Mouse (Mus musculus): Measurements from ENCODE around the gene Gm9922. TPM values are rescaled to one million over a fixed set of nuclear protein-coding genes. Genes with fewer than 3 reads are reported as not detected.

Gene Gm9922
- polyA plus RNA-seq (2016; fragmentation: Nextera tagmentation; extraction: Ambion mirVana), result 0.97 TPM in 1 of 2 replicates, not detected in the other

DNA sequence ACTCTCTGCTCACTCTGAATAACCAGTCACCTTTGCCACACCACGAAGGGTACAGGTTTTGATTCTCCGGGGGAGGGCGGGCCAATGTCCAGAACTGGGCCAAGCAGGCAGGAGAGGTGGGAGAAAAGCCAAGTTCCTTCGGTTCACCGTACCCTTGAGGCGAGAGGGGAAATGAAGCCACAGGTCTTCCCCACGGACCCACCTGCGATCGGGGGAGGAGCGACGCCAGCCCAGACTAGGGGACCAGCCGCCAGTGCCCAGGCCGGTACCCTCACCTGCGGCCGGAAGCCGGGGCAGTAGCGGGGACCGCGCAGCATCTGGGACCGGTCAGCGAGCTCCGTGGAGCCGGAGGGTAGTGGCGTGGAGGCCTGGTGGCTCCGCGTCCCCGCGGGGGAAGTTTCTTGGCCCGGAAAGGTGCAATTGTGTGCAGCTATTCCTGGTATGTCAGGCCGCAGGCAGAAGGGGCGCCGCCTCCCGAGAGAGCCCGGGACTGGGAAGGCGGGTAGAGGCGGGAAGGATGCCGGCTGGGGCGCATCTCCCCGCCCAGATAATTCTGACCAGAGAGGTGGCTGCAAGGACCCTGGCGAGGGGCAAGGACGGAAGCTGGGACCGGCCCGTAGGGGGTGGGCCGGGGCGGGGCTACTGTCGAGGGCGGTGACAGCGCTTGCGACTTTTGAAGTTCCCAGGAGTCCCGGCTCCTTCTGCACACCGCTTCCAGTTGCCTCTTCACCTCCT, at the start of gene Gm9922, which contains the start of gene Lmo7:
Gene Gm9922 (minus strand): TSS at position 578 of the 735 bp plus-strand sequence.
Gene Lmo7 (plus strand): TSS at position 721 of the 735 bp plus-strand sequence.
- H3K27me3 ChIP-seq (ENCODE audit: poor library complexity, severe bottlenecking), result peaks cover 56% of the 10 kb centered on the region
- under 1% methylated on average over 51 of the region's 51 CpGs for WGBS
- no peaks in the 10 kb centered on the region for H3K9me3 ChIP-seq
- peak; percentile 64 for DNase-seq (ENCODE audit: extremely low spot score, low spot score)
- H3K27ac ChIP-seq, result peak within 1 kb of the TSS; percentile 77
- H3K4me1 ChIP-seq, result peaks cover 24% of the 10 kb centered on the region
- no peaks in the 10 kb centered on the region for H3K36me3 ChIP-seq (replicated peaks)
- H3K4me3 ChIP-seq, result peak within 1 kb of the TSS; percentile 78

DNA sequence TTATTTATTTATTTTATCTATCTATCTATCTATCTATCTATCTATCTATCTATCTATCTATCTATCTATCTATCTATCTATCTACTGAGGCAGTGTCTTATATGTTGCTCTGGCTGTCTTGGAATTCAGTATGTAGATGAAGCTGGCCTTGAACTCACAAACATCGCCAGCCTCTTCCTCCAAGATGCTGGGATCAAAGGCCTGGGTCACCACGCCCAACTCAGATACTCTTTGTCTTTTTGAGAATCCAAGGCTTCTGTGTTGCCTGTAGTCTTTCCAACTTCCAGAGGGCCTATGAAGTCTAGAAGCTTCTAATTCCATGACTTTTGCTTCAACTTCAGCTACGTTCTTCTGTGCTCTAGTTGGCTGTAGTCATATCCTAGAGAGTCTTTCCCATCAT, 48.8 kb upstream of the Gm9922 start:
- Histone ChIP-seq H3K4me3 (no peak overlapping the region), H3K27me3 (ENCODE audit: poor library complexity, severe bottlenecking) (no peaks in the 10 kb centered on the region), H3K9me3 (no peaks in the 10 kb centered on the region), H3K36me3 (replicated peaks) (no peaks in the 10 kb centered on the region), H3K4me1 (peaks cover 11% of the 10 kb centered on the region), H3K27ac (no peak overlapping the region)
- no peak for DNase-seq (ENCODE audit: extremely low spot score, low spot score)
- 90% methylated on average over 3 of the region's 3 CpGs for WGBS

DNA sequence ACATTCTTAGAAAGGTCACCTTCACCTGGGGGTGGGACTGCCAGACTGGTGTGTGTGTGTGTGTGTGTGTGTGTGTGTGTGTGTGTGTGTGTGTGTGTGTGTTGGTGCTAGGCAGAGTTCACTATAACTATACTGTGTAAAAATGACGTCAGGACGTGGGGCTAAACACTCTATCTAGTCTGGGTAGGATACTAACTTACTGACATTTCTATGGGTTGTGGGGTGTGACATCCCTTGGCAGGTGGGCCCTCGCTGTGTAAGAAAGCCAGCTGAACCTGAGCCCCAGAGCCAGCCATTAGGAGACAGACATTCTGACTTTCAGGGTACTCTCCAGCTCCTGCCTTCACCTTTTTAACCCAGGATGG, 47.5 kb upstream of the Gm9922 start:
- no peaks in the 10 kb centered on the region for H3K36me3 ChIP-seq (replicated peaks)
- H3K4me3 ChIP-seq, result no peak overlapping the region
- no peaks in the 10 kb centered on the region for H3K27me3 ChIP-seq (ENCODE audit: poor library complexity, severe bottlenecking)
- peaks cover 11% of the 10 kb centered on the region for H3K4me1 ChIP-seq
- DNase-seq (ENCODE audit: extremely low spot score, low spot score), result no peak
- WGBS, result 34% methylated on average over 3 of the region's 3 CpGs
- no peak overlapping the region for H3K27ac ChIP-seq
- no peaks in the 10 kb centered on the region for H3K9me3 ChIP-seq

DNA sequence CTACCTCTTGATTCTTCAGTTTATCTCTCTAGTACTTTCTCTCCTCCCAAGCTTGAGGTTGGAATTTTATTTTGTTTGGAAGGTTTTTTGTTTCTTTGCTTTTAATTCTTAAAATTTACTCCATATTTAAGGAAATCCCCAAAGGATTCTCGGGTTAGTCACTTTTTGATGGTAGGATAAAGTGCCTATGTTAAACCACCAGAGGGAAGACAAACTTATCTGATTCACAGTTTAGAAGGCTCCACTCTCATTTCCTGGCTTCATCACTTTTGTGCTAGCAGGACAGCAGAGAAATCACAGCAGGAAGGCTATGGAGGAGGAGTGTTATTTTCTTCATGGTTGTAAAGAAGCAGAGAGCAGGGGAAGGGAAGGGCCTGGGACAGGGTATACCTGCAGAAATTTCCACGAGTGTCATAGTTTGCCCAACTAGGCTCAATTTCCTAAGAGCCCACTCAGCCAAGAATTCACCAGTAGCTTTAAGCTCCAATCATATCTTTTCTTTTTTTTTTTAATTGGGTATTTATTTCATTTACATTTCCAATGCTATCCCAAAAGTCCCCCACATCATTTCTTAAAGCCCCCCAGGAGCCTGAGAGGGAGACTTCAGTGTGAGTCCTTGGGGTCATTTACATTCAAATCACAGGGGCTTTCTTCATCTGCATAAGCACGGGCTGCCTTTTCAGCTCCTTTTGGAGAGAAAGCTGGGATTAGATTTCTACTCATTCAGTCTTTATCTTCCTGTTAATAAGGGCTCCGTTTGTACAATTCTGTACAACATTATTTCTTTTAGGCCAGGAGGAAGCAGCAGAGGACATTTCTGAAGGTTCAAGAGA, 46.9 kb upstream of the Gm9922 start:
- Histone ChIP-seq H3K27ac (no peak overlapping the region), H3K27me3 (ENCODE audit: poor library complexity, severe bottlenecking) (no peaks in the 10 kb centered on the region), H3K4me1 (peaks cover 11% of the 10 kb centered on the region), H3K9me3 (no peaks in the 10 kb centered on the region), H3K4me3 (no peak overlapping the region), H3K36me3 (replicated peaks) (no peaks in the 10 kb centered on the region)
- DNase-seq (ENCODE audit: extremely low spot score, low spot score), result no peak
- WGBS, result 16% methylated on average over 4 of the region's 4 CpGs

DNA sequence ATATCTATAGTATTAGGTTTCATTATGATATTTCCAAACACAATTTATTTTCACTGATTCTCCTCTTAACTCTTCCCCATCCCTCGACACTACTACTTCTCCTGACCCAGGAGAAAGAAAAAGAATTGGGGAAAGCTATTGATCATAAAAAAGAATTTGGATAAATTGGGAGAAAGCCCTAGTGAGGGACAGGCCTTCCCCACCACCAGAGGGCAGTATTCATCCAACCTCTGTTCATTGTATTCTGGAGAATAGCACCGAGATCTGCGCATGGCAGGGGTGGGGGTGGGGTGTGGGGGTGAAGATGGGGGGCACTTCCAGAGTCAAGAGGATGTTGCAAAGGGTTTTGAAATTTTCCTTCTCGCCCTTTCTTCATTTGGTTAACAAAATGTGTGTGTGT, 45.0 kb upstream of the Gm9922 start:
- no peak for DNase-seq (ENCODE audit: extremely low spot score, low spot score)
- no peak overlapping the region for H3K4me3 ChIP-seq
- 64% methylated on average over 4 of the region's 4 CpGs for WGBS
- H3K27me3 ChIP-seq (ENCODE audit: poor library complexity, severe bottlenecking), result no peaks in the 10 kb centered on the region
- H3K4me1 ChIP-seq, result peaks cover 11% of the 10 kb centered on the region
- H3K27ac ChIP-seq, result no peak overlapping the region
- H3K9me3 ChIP-seq, result no peaks in the 10 kb centered on the region
- H3K36me3 ChIP-seq (replicated peaks), result no peaks in the 10 kb centered on the region

DNA sequence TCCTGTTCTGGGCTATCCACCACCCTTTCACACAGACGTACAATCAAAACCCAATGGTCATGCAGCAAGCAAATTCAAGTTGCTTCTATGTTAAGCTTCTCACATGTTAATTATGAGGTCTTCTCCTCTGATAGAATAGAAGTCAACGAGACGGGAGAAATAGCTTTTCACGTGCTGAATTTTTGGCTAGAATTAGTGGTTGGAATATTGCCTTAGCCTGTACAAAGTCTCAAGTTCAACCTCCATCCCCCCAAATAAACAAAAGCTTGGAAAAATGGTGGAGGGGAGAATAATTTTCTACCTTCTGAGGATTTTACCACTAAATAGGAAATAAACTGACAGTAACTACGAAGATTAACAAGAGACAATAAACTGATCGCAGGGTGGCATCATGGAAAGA, 42.1 kb upstream of the Gm9922 start:
- H3K9me3 ChIP-seq, result no peaks in the 10 kb centered on the region
- H3K4me1 ChIP-seq, result peaks cover 5% of the 10 kb centered on the region
- no peaks in the 10 kb centered on the region for H3K36me3 ChIP-seq (replicated peaks)
- no peak overlapping the region for H3K27ac ChIP-seq
- no peak overlapping the region for H3K4me3 ChIP-seq
- 94% methylated on average over 6 of the region's 6 CpGs for WGBS
- no peak for DNase-seq (ENCODE audit: extremely low spot score, low spot score)
- no peaks in the 10 kb centered on the region for H3K27me3 ChIP-seq (ENCODE audit: poor library complexity, severe bottlenecking)

DNA sequence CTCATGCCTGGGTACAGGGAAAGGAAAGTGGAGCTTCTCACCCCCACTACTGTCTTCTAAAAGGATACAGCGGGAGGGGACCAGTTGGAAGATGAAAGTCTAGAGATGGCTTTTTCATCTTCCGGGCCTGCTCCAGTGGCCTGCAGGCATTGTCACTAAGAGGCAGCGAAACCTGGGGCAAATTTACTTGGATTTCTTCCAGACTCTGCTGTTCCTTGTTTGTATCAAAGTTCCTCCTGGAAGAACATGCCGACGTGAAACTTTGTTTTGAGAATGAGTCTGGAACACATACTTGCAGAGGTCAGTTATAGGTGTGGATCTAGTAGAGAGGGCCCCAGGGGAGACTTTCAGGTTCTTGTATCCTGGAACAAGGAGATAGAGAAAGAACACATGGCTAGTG, 41.7 kb upstream of the Gm9922 start:
- Histone ChIP-seq H3K4me3 (no peak overlapping the region), H3K36me3 (replicated peaks) (no peaks in the 10 kb centered on the region), H3K9me3 (no peaks in the 10 kb centered on the region), H3K4me1 (peaks cover under 1% of the 10 kb centered on the region), H3K27ac (no peak overlapping the region), H3K27me3 (ENCODE audit: poor library complexity, severe bottlenecking) (no peaks in the 10 kb centered on the region)
- WGBS, result 89% methylated on average over 5 of the region's 5 CpGs
- no peak for DNase-seq (ENCODE audit: extremely low spot score, low spot score)

DNA sequence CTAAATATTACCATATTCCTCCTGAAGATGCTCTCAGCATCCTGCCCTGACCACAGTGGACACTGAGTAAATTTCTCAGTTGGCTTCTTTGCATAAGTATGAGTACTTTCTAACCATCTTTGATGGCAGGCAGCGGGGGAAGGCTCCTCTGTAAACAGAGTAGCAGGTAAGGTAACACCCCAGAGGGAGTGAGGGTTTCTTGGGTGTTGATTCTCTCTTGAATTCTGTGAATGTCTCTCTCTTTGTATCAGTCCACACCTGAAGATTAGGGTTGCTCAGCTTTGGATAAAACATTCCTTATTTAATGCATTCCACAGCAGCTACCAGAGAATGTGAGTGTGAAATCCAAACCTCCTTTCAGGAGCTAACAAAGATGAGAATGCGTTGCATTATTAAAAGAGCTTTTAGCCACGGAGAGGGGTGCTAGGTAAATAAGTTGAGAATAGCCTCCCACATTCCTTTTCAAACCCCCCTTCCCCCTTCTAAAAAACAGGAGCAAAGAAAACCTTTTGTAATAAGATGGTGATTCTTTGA, 34.2 kb upstream of the Gm9922 start:
- Histone ChIP-seq H3K4me1 (peaks cover 8% of the 10 kb centered on the region), H3K36me3 (replicated peaks) (no peaks in the 10 kb centered on the region), H3K4me3 (no peak overlapping the region), H3K9me3 (no peaks in the 10 kb centered on the region), H3K27me3 (ENCODE audit: poor library complexity, severe bottlenecking) (no peaks in the 10 kb centered on the region), H3K27ac (no peak overlapping the region)
- WGBS, result 22% methylated on average over 3 of the region's 3 CpGs
- DNase-seq (ENCODE audit: extremely low spot score, low spot score), result no peak

DNA sequence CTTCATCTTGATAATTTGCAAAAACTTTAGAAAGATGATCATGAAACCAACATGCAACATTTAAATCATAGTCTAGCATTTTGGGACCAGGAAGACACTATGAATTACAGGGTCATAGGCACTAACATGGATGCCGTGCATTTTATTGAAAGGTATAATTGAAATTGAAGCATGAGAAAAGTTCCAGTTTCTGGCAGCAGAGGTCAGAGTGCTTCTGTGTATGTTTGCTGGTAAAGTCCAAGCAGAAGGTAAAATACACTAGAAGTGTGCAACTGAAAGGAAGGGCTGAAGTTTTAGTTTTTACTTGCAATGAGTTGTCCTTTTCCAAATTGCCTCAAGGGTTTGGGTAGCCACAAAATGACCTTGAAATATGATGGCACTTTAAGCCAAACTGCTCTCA, 32.7 kb upstream of the Gm9922 start:
- Histone ChIP-seq H3K27me3 (ENCODE audit: poor library complexity, severe bottlenecking) (no peaks in the 10 kb centered on the region), H3K36me3 (replicated peaks) (no peaks in the 10 kb centered on the region), H3K27ac (no peak overlapping the region), H3K9me3 (no peaks in the 10 kb centered on the region), H3K4me3 (no peak overlapping the region), H3K4me1 (peaks cover 8% of the 10 kb centered on the region)
- DNase-seq (ENCODE audit: extremely low spot score, low spot score), result no peak
- 69% methylated on average over 1 of the region's 1 CpGs for WGBS

DNA sequence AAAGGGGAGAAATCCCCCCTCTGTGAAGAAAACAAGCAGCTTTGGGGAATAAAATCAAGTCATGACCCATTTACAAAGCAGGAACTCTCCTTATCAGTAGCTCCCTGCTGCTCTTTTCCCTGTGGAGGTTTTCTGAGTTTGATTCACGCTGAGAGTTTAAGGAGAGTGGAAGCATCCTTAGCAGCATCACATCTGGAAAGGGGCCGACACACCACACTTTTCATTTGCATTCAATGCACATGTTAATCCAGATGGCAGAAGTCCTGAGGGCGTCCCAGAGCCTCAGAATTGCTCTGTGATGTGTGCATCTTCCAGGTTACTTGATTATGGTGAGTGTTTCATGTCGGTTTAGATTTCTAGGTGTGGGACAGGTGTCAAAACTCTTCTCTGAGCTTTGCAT, 25.8 kb upstream of the Gm9922 start:
- no peak for DNase-seq (ENCODE audit: extremely low spot score, low spot score)
- no peak overlapping the region for H3K27ac ChIP-seq
- WGBS, result 35% methylated on average over 4 of the region's 4 CpGs
- no peaks in the 10 kb centered on the region for H3K27me3 ChIP-seq (ENCODE audit: poor library complexity, severe bottlenecking)
- no peak overlapping the region for H3K4me3 ChIP-seq
- no peaks in the 10 kb centered on the region for H3K9me3 ChIP-seq
- no peaks in the 10 kb centered on the region for H3K36me3 ChIP-seq (replicated peaks)
- H3K4me1 ChIP-seq, result no peaks in the 10 kb centered on the region

DNA sequence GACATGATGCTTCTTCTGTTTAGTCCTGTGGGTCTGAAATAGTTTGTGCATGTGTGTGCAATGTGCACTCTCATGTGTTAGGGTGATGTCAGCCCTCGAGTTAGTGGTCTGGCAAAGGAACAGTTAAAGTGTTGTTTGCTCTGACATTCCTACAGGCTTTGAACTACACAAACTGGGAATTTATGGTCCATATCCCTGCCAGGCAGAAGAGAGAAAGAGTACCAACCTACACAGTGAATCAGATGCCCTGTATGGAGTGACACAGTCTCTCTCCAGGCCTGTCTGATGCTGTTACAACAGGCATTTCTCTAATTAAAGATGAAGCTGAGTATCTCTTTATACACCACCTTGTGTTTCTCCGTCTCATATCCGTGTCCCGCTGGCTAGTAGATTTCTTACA, 21.3 kb upstream of the Gm9922 start:
- no peaks in the 10 kb centered on the region for H3K27me3 ChIP-seq (ENCODE audit: poor library complexity, severe bottlenecking)
- WGBS, result 94% methylated on average over 4 of the region's 4 CpGs
- H3K4me1 ChIP-seq, result no peaks in the 10 kb centered on the region
- no peaks in the 10 kb centered on the region for H3K9me3 ChIP-seq
- H3K4me3 ChIP-seq, result no peak overlapping the region
- no peaks in the 10 kb centered on the region for H3K36me3 ChIP-seq (replicated peaks)
- DNase-seq (ENCODE audit: extremely low spot score, low spot score), result no peak
- no peak overlapping the region for H3K27ac ChIP-seq

DNA sequence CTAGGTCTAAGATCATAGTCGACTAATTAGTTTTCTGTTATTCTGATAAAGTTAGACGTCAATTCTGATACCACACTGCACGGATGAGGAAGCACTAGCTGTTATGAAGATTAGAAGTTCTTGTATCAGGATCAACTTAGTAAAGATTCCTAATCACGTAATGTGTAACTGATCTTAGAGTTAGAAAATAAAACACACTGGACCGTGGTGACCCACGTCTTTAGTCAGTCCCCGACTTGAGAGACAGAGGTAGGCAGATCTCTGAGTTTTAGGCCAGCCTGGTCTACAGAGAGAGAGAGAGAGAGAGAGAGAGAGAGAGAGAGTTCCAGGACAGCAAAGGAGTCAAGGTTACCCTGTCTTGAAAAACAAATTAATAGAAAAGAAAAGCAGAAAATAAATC, 18.8 kb upstream of the Gm9922 start:
- Histone ChIP-seq H3K9me3 (no peaks in the 10 kb centered on the region), H3K27ac (no peak overlapping the region), H3K4me1 (no peaks in the 10 kb centered on the region), H3K27me3 (ENCODE audit: poor library complexity, severe bottlenecking) (no peaks in the 10 kb centered on the region), H3K4me3 (no peak overlapping the region), H3K36me3 (replicated peaks) (no peaks in the 10 kb centered on the region)
- 87% methylated on average over 7 of the region's 7 CpGs for WGBS
- no peak for DNase-seq (ENCODE audit: extremely low spot score, low spot score)

DNA sequence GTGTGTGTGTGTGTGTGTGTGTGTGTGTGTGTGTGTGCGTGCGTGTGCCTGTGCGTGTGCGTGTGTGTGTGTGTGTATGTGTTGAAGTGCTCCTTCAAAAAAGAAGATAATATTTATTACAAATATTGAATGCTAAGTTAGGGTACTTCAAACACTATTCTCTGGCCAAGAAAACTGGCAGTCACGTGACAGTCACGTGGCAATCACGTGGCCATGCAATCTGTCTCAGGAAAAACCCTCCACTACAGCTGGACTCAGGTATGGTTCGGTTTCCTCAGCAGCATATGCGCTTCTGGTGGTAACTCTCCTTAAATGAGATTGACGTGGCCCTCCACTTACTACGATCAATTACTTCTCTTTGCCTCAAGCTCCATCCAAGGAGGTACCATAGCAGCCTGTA, 18.2 kb upstream of the Gm9922 start:
- Histone ChIP-seq H3K27ac (no peak overlapping the region), H3K4me3 (no peak overlapping the region), H3K4me1 (no peaks in the 10 kb centered on the region), H3K9me3 (no peaks in the 10 kb centered on the region), H3K27me3 (ENCODE audit: poor library complexity, severe bottlenecking) (no peaks in the 10 kb centered on the region), H3K36me3 (replicated peaks) (no peaks in the 10 kb centered on the region)
- no peak for DNase-seq (ENCODE audit: extremely low spot score, low spot score)
- 89% methylated on average over 11 of the region's 11 CpGs for WGBS
